Mouse (Mus musculus) ZHBTc4 (cell line): ENCODE measurements around the gene C6.

ENCODE experiments used
- DNase-seq: peaks from one replicate; pipeline ENCODE4 v3.0.0-alpha.2; 2011; ENCODE audit warnings: low read depth, low spot score

C6 gene

GRCm38 (mm10) chr15:4726830-4727310, at the start of gene C6:
TSS of gene C6 (plus strand) at chr15:4727175.
- no peak for DNase-seq

- DNase-seq: peak; percentile 5
These were observed 29.4 kb upstream of the C6 start for GRCm38 (mm10) chr15:4697604-4698003.

GRCm38 (mm10) chr15:4734150-4734549, 7.2 kb downstream of the C6 start:
- DNase-seq: no peak

GRCm38 (mm10) chr15:4734996-4735609, 8.1 kb downstream of the C6 start:
- no peak for DNase-seq

GRCm38 (mm10) chr15:4747656-4748055, 20.7 kb downstream of the C6 start:
- no peak for DNase-seq

- DNase-seq: no peak
These were observed 63.4 kb downstream of the C6 start for GRCm38 (mm10) chr15:4790378-4790777.

GRCm38 (mm10) chr15:4796861-4797260, 69.9 kb downstream of the C6 start:
- no peak for DNase-seq

- DNase-seq: no peak
These were observed 77.3 kb downstream of the C6 start for GRCm38 (mm10) chr15:4804256-4804655.

GRCm38 (mm10) chr15:4808131-4808530, 81.2 kb downstream of the C6 start:
- no peak for DNase-seq

- no peak for DNase-seq
These were observed 88.0 kb downstream of the C6 start for GRCm38 (mm10) chr15:4814976-4815375.

GRCm38 (mm10) chr15:4815711-4816110, 88.7 kb downstream of the C6 start:
- no peak for DNase-seq

- no peak for DNase-seq
These were observed 89.9 kb downstream of the C6 start for GRCm38 (mm10) chr15:4816752-4817493.

GRCm38 (mm10) chr15:4818437-4818836, 91.5 kb downstream of the C6 start:
- no peak for DNase-seq

- no peak for DNase-seq
These were observed 94.2 kb downstream of the C6 start for GRCm38 (mm10) chr15:4821161-4821560.

- no peak for DNase-seq
These were observed 94.8 kb downstream of the C6 start for GRCm38 (mm10) chr15:4821824-4822223.

GRCm38 (mm10) chr15:4827736-4828135, 100.8 kb downstream of the C6 start:
- no peak for DNase-seq

- no peak for DNase-seq
These were observed 109.4 kb downstream of the C6 start for GRCm38 (mm10) chr15:4836354-4836753.

- DNase-seq: no peak
These were observed 123.0 kb downstream of the C6 start for GRCm38 (mm10) chr15:4850015-4850414.
